Mouse (Mus musculus): ENCODE results near the gene Zfp36l1. TPM values are rescaled to one million over a fixed set of nuclear protein-coding genes. Genes with fewer than 3 reads are reported as not detected.
A peak's percentile ranks its signal among the peaks of the same experiment; 100 is the strongest.

Zfp36l1 gene
- total RNA-seq, 2 experiments from 2014 or later: 32.7 to 39.2 TPM

DNA sequence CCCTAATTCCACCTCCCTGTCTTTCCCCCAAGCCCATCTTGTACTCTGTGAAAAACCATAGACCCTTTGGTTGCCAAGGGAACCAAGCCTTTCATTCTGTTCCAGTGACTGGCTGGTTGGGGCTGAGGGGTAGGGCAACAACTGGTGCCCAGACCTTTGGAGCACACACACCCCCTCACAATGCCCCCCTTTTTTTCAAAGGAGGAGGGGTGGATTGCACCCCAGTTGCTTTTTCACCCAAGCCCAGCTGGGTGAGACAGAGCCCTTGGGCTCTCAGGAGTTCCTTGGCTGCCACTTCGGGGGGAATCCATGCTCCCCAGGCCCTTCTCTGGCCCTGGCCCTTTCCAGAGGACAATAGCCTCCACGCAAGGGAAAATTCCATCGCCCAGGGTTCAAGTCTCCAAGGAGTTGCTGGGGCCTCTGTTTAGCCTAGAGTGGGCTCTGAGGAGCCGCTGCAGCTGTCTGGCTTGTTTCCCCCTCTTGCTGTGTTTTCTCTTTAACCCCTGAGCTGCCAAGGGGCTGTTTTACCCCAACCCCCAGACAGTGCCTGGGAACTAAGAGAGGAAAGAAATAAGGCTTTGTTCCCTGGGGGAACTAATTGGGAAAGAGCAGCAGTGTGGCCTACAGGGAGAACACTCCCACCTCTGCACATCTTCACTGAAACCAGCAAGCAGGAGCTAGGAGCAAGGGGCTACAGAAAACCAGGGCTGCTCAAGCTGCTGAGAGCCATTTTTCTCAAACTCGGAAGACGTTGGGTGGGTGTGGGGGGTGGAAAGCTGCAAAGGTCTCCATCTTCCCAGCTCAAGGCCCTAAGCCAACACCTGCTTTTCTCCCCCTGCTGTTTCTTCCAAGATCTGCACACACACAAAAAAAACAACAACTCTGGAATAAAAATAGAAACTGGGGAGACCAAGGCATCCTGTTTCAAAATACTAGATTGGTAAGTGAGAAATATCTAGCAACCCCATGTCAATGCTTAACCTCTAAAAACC is 50.1 kb downstream of the Zfp36l1 start:
- peak; percentile 14 to 59 for DNase-seq (ENCODE audit: extremely low spot score in 1 of 2, low spot score in 2 of 2)
- Histone ChIP-seq H3K4me3 (no peak overlapping the region), H3K27ac (peak overlapping the region; percentile 53)
- intact Hi-C loops (cut with DNase I): loop anchor here (1.0 kb wide), 2 partner anchors 51 to 92 kb away; partner anchors contain the start of gene Zfp36l1
- peak; percentile 23 for TF ChIP-seq CTCF (IDR thresholded peaks at IDR 0.05)

- intact Hi-C loops (cut with DNase I): loop anchor here (1.0 kb wide), 2 partner anchors 51 to 92 kb away; partner anchors contain the start of gene Zfp36l1
- H3K4me3 ChIP-seq: no peak overlapping the region
- 0 out of 2 replicates have a peak overlapping the region, but pooled peaks have one; percentile 32 for H3K27ac ChIP-seq
- TF ChIP-seq CTCF (IDR thresholded peaks at IDR 0.05): no peak
- DNase-seq (ENCODE audit: extremely low spot score in 1 of 2, low spot score in 2 of 2): no peak
Measured at GRCm38 (mm10) chr12:80061810-80062209, 51.0 kb downstream of the Zfp36l1 start.

- no peak for TF ChIP-seq CTCF (IDR thresholded peaks at IDR 0.05)
- intact Hi-C loops (cut with DNase I): no loop called here
- H3K27ac ChIP-seq: no peak overlapping the region
- no peak for DNase-seq (ENCODE audit: extremely low spot score in 1 of 2, low spot score in 2 of 2)
- H3K4me3 ChIP-seq: no peak overlapping the region
Measured at GRCm38 (mm10) chr12:80060809-80061208, 52.0 kb downstream of the Zfp36l1 start.

- intact Hi-C loops (cut with DNase I): no loop called here
- Histone ChIP-seq H3K27ac (no peak overlapping the region), H3K4me3 (no peak overlapping the region)
- no peak for TF ChIP-seq CTCF (IDR thresholded peaks at IDR 0.05)
- DNase-seq (ENCODE audit: extremely low spot score in 1 of 2, low spot score in 2 of 2): no peak
Measured at GRCm38 (mm10) chr12:80060338-80060737, 52.5 kb downstream of the Zfp36l1 start.

DNA sequence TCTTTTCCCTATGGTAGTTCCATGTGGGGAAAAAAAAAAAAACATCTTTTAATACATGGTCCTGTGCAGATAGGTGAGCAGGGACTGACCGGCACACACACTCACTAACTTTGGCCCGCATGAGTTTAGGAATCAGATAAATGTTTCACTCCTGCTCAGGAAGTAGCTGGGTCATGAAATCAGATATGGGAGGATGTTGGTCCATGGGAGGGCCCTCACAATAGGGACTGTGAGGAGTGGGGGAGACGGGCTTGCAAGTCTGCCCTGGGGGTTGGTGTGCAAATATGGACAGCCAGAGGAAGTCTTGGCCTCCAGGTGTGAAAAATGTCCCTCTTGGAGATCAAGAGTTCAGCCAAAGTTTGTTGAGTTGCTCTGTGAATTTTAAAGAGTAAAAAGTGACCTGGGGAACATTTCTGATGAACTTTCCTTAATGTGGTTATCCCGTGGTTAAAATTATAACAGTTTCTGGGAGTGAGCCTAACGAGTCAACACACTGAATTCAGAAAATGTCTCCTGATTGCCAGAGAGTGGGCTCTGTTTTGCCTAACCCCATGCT is 53.0 kb downstream of the Zfp36l1 start:
- no peak for TF ChIP-seq CTCF (IDR thresholded peaks at IDR 0.05)
- no peak overlapping the region for H3K27ac ChIP-seq
- H3K4me3 ChIP-seq: no peak overlapping the region
- intact Hi-C loops (cut with DNase I): no loop called here
- no peak for DNase-seq (ENCODE audit: extremely low spot score in 1 of 2, low spot score in 2 of 2)

Other genes with a start within 250 kb of the Zfp36l1 start
- gene Actn1, start 147.4 kb upstream of the Zfp36l1 start, total RNA-seq (2021): 100 to 1,000 TPM; 125 to 130 TPM